Mouse (Mus musculus) left cerebral cortex, adult 18-20 months (tissue): ENCODE measurements at regions not wholly inside any gene's neighbourhood (a gene's known extent, or its start where the extent isn't known, plus 50 kb on each side); places are given as distances from the start of the nearest gene placed in this dataset.
"Not testable (repeated sequence)": the region's sequence is repeated elsewhere in the genome, so short reads cannot be mapped to it uniquely, and the experiment has no call there.

Experiments used
- DNase-seq, 2 experiments: peaks; one replicate each; pipeline ENCODE4 v3.0.0; 2021 to 2022; ENCODE audit warnings: low spot score in 2 of 2, mixed read lengths in 1 of 2

GRCm38 (mm10) chr13:3216070-3216469, 321.8 kb upstream of the Gdi2 start:
- DNase-seq, result peak; percentile 10 to 36

- DNase-seq, result not testable (repeated sequence)
Observed at GRCm38 (mm10) chr13:3221005-3221621, 316.8 kb upstream of the Gdi2 start.

GRCm38 (mm10) chr13:3221622-3222021, 316.2 kb upstream of the Gdi2 start:
- peak; percentile 19 to 48 for DNase-seq

GRCm38 (mm10) chr13:3258379-3258778, 279.5 kb upstream of the Gdi2 start:
- DNase-seq, result no peak

- DNase-seq, result not testable (repeated sequence)
Observed at GRCm38 (mm10) chr13:3276130-3276529, 261.7 kb upstream of the Gdi2 start.
